Mouse (Mus musculus) testis, adult 2 months (tissue): ENCODE results near the gene Gm49325. TPM values are rescaled to one million over a fixed set of nuclear protein-coding genes. Genes with fewer than 3 reads are reported as not detected.
"Not testable (repeated sequence)": the region's sequence is repeated elsewhere in the genome, so short reads cannot be mapped to it uniquely, and the experiment has no call there.

Experiments used
- H3K27ac ChIP-seq: fragments of 200-500 bp; 2 replicates; pipeline ENCODE4 v1.5.1; 2012; ENCODE audit warnings: low read depth, low read length; ENCODE audit not compliant: control insufficient read depth, insufficient read depth
- H3K27me3 ChIP-seq: fragments of 200-500 bp; 2 replicates; pipeline ENCODE4 v1.6.1; 2012; ENCODE audit warnings: mild to moderate bottlenecking, low read length, moderate library complexity; ENCODE audit not compliant: control insufficient read depth, insufficient read depth
- H3K36me3 ChIP-seq: fragments of 200-500 bp; 2 replicates; pipeline ENCODE4 v1.6.1; 2012; ENCODE audit warnings: mild to moderate bottlenecking, low read length; ENCODE audit not compliant: control insufficient read depth, insufficient read depth
- H3K4me1 ChIP-seq: fragments of 200-500 bp; 2 replicates; pipeline ENCODE4 v1.6.1; 2012; ENCODE audit warnings: low read length; ENCODE audit not compliant: control insufficient read depth, insufficient read depth
- H3K4me3 ChIP-seq: fragments of 200-500 bp; 2 replicates; pipeline ENCODE4 v1.5.1; 2012; ENCODE audit warnings: low read depth, mild to moderate bottlenecking, low read length, moderate library complexity, mixed read lengths; ENCODE audit not compliant: control insufficient read depth
- CTCF ChIP-seq: fragments of 200-500 bp; IDR thresholded peaks from 2 replicates; pipeline ENCODE4 v1.5.1; 2012; ENCODE audit warnings: low read depth, mild to moderate bottlenecking, inconsistent platforms, low read length, moderate library complexity; ENCODE audit not compliant: control insufficient read depth, insufficient read depth, insufficient replicate concordance
- POLR2A ChIP-seq: fragments of 200-500 bp; IDR thresholded peaks from 2 replicates; pipeline ENCODE4 v1.6.1; 2012; ENCODE audit warnings: low read depth, mild to moderate bottlenecking, inconsistent platforms, low read length, moderate library complexity; ENCODE audit not compliant: control insufficient read depth
- polyA plus RNA-seq: library from polyadenylated mRNA; depleted of rRNA; stranded (reverse); fragments of >200 nt; gene quantifications from 2 replicates; pipeline ENCODE4 v1.2.3, GENCODE M21; 2012; rRNA removed

Gene Gm49325
- polyA plus RNA-seq, 1 experiment: not detected

- TF ChIP-seq CTCF (no peak), POLR2A (no peak)
- Histone ChIP-seq H3K4me1 (peaks cover 2% of the 10 kb centered on the region; the same call in 1 of the 2 replicates), H3K27ac (no peak overlapping the region), H3K27me3 (no peaks in the 10 kb centered on the region), H3K36me3 (no peaks in the 10 kb centered on the region), H3K4me3 (no peak overlapping the region)
These were observed 71.6 kb downstream of the Gm49325 start for GRCm38 (mm10) chr10:77677562-77677961.

- Histone ChIP-seq H3K36me3 (no peaks in the 10 kb centered on the region), H3K4me3 (no peak overlapping the region), H3K27me3 (no peaks in the 10 kb centered on the region), H3K4me1 (0 out of 2 replicates have a peak, but pooled peaks cover 2% of the 10 kb centered on the region), H3K27ac (no peak overlapping the region)
- TF ChIP-seq CTCF: no peak
- TF ChIP-seq POLR2A: no peak
These were observed 77.0 kb downstream of the Gm49325 start for GRCm38 (mm10) chr10:77682994-77683393.

- Histone ChIP-seq H3K27ac (no peak overlapping the region), H3K27me3 (no peaks in the 10 kb centered on the region), H3K36me3 (no peaks in the 10 kb centered on the region), H3K4me3 (no peak overlapping the region), H3K4me1 (no peaks in the 10 kb centered on the region)
- TF ChIP-seq POLR2A (no peak), CTCF (no peak)
These were observed 78.2 kb downstream of the Gm49325 start for GRCm38 (mm10) chr10:77684181-77684580.

GRCm38 (mm10) chr10:77685895-77686664 is 80.1 kb downstream of the Gm49325 start, which contains the start of gene Tspear:
Tspear (plus strand) TSS chr10:77686569.
- no peaks in the 10 kb centered on the region for H3K27me3 ChIP-seq
- no peaks in the 10 kb centered on the region for H3K36me3 ChIP-seq
- H3K4me3 ChIP-seq: no peak within 1 kb of the TSS
- no peak within 1 kb of the TSS for H3K27ac ChIP-seq
- no peaks in the 10 kb centered on the region for H3K4me1 ChIP-seq
- TF ChIP-seq CTCF (no peak), POLR2A (no peak)

- no peaks in the 10 kb centered on the region for H3K4me1 ChIP-seq
- H3K27me3 ChIP-seq: no peaks in the 10 kb centered on the region
- H3K27ac ChIP-seq: no peak overlapping the region
- TF ChIP-seq POLR2A: no peak
- no peaks in the 10 kb centered on the region for H3K36me3 ChIP-seq
- H3K4me3 ChIP-seq: no peak overlapping the region
These were observed 81.0 kb downstream of the Gm49325 start for GRCm38 (mm10) chr10:77687021-77687420.

GRCm38 (mm10) chr10:77690356-77690807 is 84.4 kb downstream of the Gm49325 start, which contains the start of gene Gm19402:
Gm19402 (minus strand) TSS chr10:77690757.
- H3K27me3 ChIP-seq, H3K4me1 ChIP-seq, H3K27ac ChIP-seq, H3K36me3 ChIP-seq, H3K4me3 ChIP-seq: not testable (repeated sequence)

Other genes with a start within 250 kb of the Gm49325 start
- 10.9 and 12.9 TPM in 2 replicates for gene Adarb1, start 187.9 kb upstream of the Gm49325 start, polyA plus RNA-seq
- gene Fam207a, start 90.4 kb upstream of the Gm49325 start, polyA plus RNA-seq: 10.4 and 10.7 TPM in 2 replicates
- gene Itgb2, start 75.9 kb upstream of the Gm49325 start, polyA plus RNA-seq: 0.77 and 0.81 TPM in 2 replicates
- 127 and 131 TPM in 2 replicates for gene Pttg1ip, start 24.5 kb upstream of the Gm49325 start, polyA plus RNA-seq
- 83.1 and 88.6 TPM in 2 replicates for gene Sumo3, start 100 bp upstream of the Gm49325 start, polyA plus RNA-seq
- 66.1 and 70.3 TPM in 2 replicates for gene Ube2g2, start 16.1 kb downstream of the Gm49325 start, polyA plus RNA-seq
- 0.07 and 0.73 TPM in 2 replicates for gene Tspear, start 80.4 kb downstream of the Gm49325 start, polyA plus RNA-seq
- not detected in 2 replicates for gene Gm19402, start 84.6 kb downstream of the Gm49325 start, polyA plus RNA-seq
- not detected in 2 replicates for gene Gm9508, start 91.0 kb downstream of the Gm49325 start, polyA plus RNA-seq
- not detected in 2 replicates for gene Gm10272, start 100.4 kb downstream of the Gm49325 start, polyA plus RNA-seq
- not detected in 2 replicates for gene Gm10024, start 105.3 kb downstream of the Gm49325 start, polyA plus RNA-seq
- not detected in 2 replicates for gene Gm10142, start 109.6 kb downstream of the Gm49325 start, polyA plus RNA-seq
- gene Krtap12-1, start 114.4 kb downstream of the Gm49325 start, polyA plus RNA-seq: not detected in 2 replicates
- not detected in 2 replicates for gene Gm10100, start 120.3 kb downstream of the Gm49325 start, polyA plus RNA-seq
- not detected in 2 replicates for gene Gm18596, start 136.4 kb downstream of the Gm49325 start, polyA plus RNA-seq
- gene Gm9736, start 145.2 kb downstream of the Gm49325 start, polyA plus RNA-seq: not detected in 2 replicates
- gene Gm3233, start 153.5 kb downstream of the Gm49325 start, polyA plus RNA-seq: not detected in 2 replicates
- not detected in 2 replicates for gene Gm3238, start 165.1 kb downstream of the Gm49325 start, polyA plus RNA-seq
- gene Gm7138, start 170.7 kb downstream of the Gm49325 start, polyA plus RNA-seq: not detected in 2 replicates
- not detected in 2 replicates for gene Gm3250, start 176.3 kb downstream of the Gm49325 start, polyA plus RNA-seq
- not detected in 2 replicates for gene Gm7137, start 182.0 kb downstream of the Gm49325 start, polyA plus RNA-seq
- gene Gm9639, start 188.9 kb downstream of the Gm49325 start, polyA plus RNA-seq: not detected in 2 replicates
- gene Gm19668, start 192.9 kb downstream of the Gm49325 start, polyA plus RNA-seq: not detected in 2 replicates
- not detected in 2 replicates for gene Gm9507, start 205.6 kb downstream of the Gm49325 start, polyA plus RNA-seq
- not detected in 2 replicates for gene Gm2696, start 208.5 kb downstream of the Gm49325 start, polyA plus RNA-seq
- gene Krtap10-4, start 220.9 kb downstream of the Gm49325 start, polyA plus RNA-seq: 1.2 and 1.4 TPM in 2 replicates
- gene Krtap10-10, start 229.8 kb downstream of the Gm49325 start, polyA plus RNA-seq: not detected in 2 replicates
- gene Gm36176, start 240.6 kb downstream of the Gm49325 start, polyA plus RNA-seq: not detected in 2 replicates
- not detected in 2 replicates for gene Gm10318, start 246.7 kb downstream of the Gm49325 start, polyA plus RNA-seq